Mouse (Mus musculus) hindbrain, postnatal 0 days (tissue): ENCODE measurements around the gene Ly6g6d. TPM values are rescaled to one million over a fixed set of nuclear protein-coding genes. Genes with fewer than 3 reads are reported as not detected.
"Not testable (repeated sequence)": the region's sequence is repeated elsewhere in the genome, so short reads cannot be mapped to it uniquely, and the experiment has no call there.

ENCODE experiments used
- ATAC-seq: fragments of 200-750 bp; cut with Nextera tagmentation; 2 replicates; pipeline ENCODE4 v1.8.0; 2017; ENCODE audit warnings: mild to moderate bottlenecking, moderate TSS enrichment, moderate library complexity
- DNase-seq: peaks from one replicate; pipeline ENCODE4 v3.0.0-alpha.2; 2015; ENCODE audit warnings: low spot score
- H3K27ac ChIP-seq: fragments of 300-500 bp; sonication (generic); 2 replicates; pipeline ENCODE4 v1.5.1; 2014; ENCODE audit warnings: mild to moderate bottlenecking
- H3K27me3 ChIP-seq: fragments of 300-500 bp; sonication (generic); 2 replicates; pipeline ENCODE4 v1.6.1; 2014; ENCODE audit warnings: low read length, mixed read lengths; ENCODE audit not compliant: insufficient read depth
- H3K36me3 ChIP-seq: fragments of 300-500 bp; sonication (generic); 2 replicates; pipeline ENCODE4 v1.6.1; 2014; ENCODE audit warnings: low read length, mixed read lengths; ENCODE audit not compliant: insufficient read depth
- H3K4me1 ChIP-seq: fragments of 300-500 bp; sonication (generic); 2 replicates; pipeline ENCODE4 v1.6.1; 2014; ENCODE audit warnings: antibody characterized with exemption, low read length, mixed read lengths; ENCODE audit not compliant: insufficient read depth
- H3K4me2 ChIP-seq: fragments of 300-500 bp; sonication (generic); 2 replicates; pipeline ENCODE4 v1.6.1; 2014; ENCODE audit warnings: low read depth, mild to moderate bottlenecking, low read length, moderate library complexity, mixed read lengths
- H3K4me3 ChIP-seq: fragments of 300-500 bp; sonication (generic); 2 replicates; pipeline ENCODE4 v1.5.1; 2014; ENCODE audit warnings: low read length
- H3K9ac ChIP-seq: fragments of 300-500 bp; sonication (generic); replicated peaks from 2 replicates; pipeline ENCODE4 v1.6.1; 2014; ENCODE audit warnings: mild to moderate bottlenecking, low read length, moderate library complexity, mixed read lengths
- H3K9me3 ChIP-seq: fragments of 300-500 bp; sonication (generic); 2 replicates; pipeline ENCODE4 v1.6.1; 2016; ENCODE audit warnings: low read length, mixed read lengths
- CTCF ChIP-seq: IDR thresholded peaks from 2 replicates; pipeline ENCODE4 v1.5.1; 2016; ENCODE audit warnings: antibody characterized with exemption, control low read depth, low read depth
- WGBS: fragments of 180-500 bp; shearing (Covaris S2); extraction: QIAGEN DNeasy Blood & Tissue Kit; methylation state at CpG from one replicate; pipeline ENCODE4 v1.1.7; 2014; 5-methylcytosine and 5-hydroxymethylcytosine counted together
- polyA plus RNA-seq: library from polyadenylated mRNA; unstranded; fragments of >200 nt; fragmentation: Nextera tagmentation; extraction: Ambion mirVana; gene quantifications from 2 replicates; pipeline ENCODE4 v1.2.1, GENCODE M21; 2015
- total RNA-seq: library from RNA; depleted of rRNA; stranded (reverse); fragments of >200 nt; gene quantifications from 2 replicates; pipeline ENCODE4 v1.2.3, GENCODE M21; 2014; rRNA removed

Gene Ly6g6d
- total RNA-seq: 0.78 TPM in 1 of 2 replicates, not detected in the other
- polyA plus RNA-seq: 1.3 and 1.9 TPM in 2 replicates

GRCm38 (mm10) chr17:35077786-35078233, at the start of gene Ly6g6d:
Gene Ly6g6d (minus strand): TSS chr17:35078065.
- Histone ChIP-seq H3K4me2 (peak within 1 kb of the TSS; percentile 49), H3K27ac (no peak within 1 kb of the TSS), H3K27me3 (no peaks in the 10 kb centered on the region), H3K4me3 (peak within 1 kb of the TSS; percentile 20), H3K9me3 (no peaks in the 10 kb centered on the region), H3K9ac (no peak within 1 kb of the TSS; the same call in 1 of the 2 replicates), H3K4me1 (no peaks in the 10 kb centered on the region), H3K36me3 (no peaks in the 10 kb centered on the region)
- ATAC-seq (peak; percentile 71; the same call in 1 of the 2 replicates), DNase-seq (peak; percentile 46)
- 11% methylated on average over 14 of the region's 14 CpGs for WGBS
- TF ChIP-seq CTCF: peak; percentile 68

GRCm38 (mm10) chr17:35127017-35127416, 49.2 kb upstream of the Ly6g6d start:
- Histone ChIP-seq H3K4me3 (peak overlapping the region; percentile 54), H3K9ac (peak overlapping the region; percentile 68), H3K4me1 (peaks cover 8% of the 10 kb centered on the region; the same call in 1 of the 2 replicates), H3K4me2 (peak overlapping the region; percentile 75), H3K36me3 (peaks cover 5% of the 10 kb centered on the region; the same call in 1 of the 2 replicates), H3K27ac (peak overlapping the region; percentile 83), H3K9me3 (no peaks in the 10 kb centered on the region), H3K27me3 (no peaks in the 10 kb centered on the region)
- ATAC-seq (no peak), DNase-seq (no peak)
- TF ChIP-seq CTCF: no peak
- WGBS: 74% methylated on average over 13 of the region's 13 CpGs

GRCm38 (mm10) chr17:35126206-35126611, 48.3 kb upstream of the Ly6g6d start, which contains the start of gene D17H6S53E:
Gene D17H6S53E (plus strand): TSS chr17:35126373.
- ATAC-seq (peak; percentile 52), DNase-seq (peak; percentile 83)
- Histone ChIP-seq H3K4me3 (peak within 1 kb of the TSS; percentile 54), H3K27me3 (no peaks in the 10 kb centered on the region), H3K9me3 (no peaks in the 10 kb centered on the region), H3K4me2 (peak within 1 kb of the TSS; percentile 75), H3K36me3 (peaks cover 5% of the 10 kb centered on the region; the same call in 1 of the 2 replicates), H3K9ac (peak within 1 kb of the TSS; percentile 68), H3K27ac (peak within 1 kb of the TSS; percentile 83), H3K4me1 (peaks cover 8% of the 10 kb centered on the region; the same call in 1 of the 2 replicates)
- TF ChIP-seq CTCF: no peak
- 0% methylated on average over 36 of the region's 36 CpGs for WGBS

GRCm38 (mm10) chr17:35125578-35125977, 47.7 kb upstream of the Ly6g6d start:
- Histone ChIP-seq H3K9ac (peak overlapping the region; percentile 68), H3K4me2 (peak overlapping the region; percentile 75), H3K4me1 (peaks cover 8% of the 10 kb centered on the region), H3K27ac (peak overlapping the region; percentile 83; the same call in 1 of the 2 replicates), H3K9me3 (no peaks in the 10 kb centered on the region), H3K4me3 (peak overlapping the region; percentile 54), H3K27me3 (no peaks in the 10 kb centered on the region), H3K36me3 (peaks cover 5% of the 10 kb centered on the region; the same call in 1 of the 2 replicates)
- ATAC-seq (no peak), DNase-seq (no peak)
- TF ChIP-seq CTCF: no peak
- 30% methylated on average over 6 of the region's 6 CpGs for WGBS

GRCm38 (mm10) chr17:35125081-35125480, 47.2 kb upstream of the Ly6g6d start:
- Histone ChIP-seq H3K9ac (no peak overlapping the region), H3K4me3 (no peak overlapping the region), H3K27ac (no peak overlapping the region), H3K9me3 (no peaks in the 10 kb centered on the region), H3K36me3 (peaks cover 5% of the 10 kb centered on the region; the same call in 1 of the 2 replicates), H3K27me3 (no peaks in the 10 kb centered on the region), H3K4me2 (peak overlapping the region; percentile 75), H3K4me1 (peaks cover 13% of the 10 kb centered on the region)
- no peak for TF ChIP-seq CTCF
- ATAC-seq (no peak), DNase-seq (no peak)
- WGBS: 100% methylated on average over 1 of the region's 1 CpGs

GRCm38 (mm10) chr17:35124261-35124896, 46.5 kb upstream of the Ly6g6d start:
- not testable (repeated sequence) for H3K27ac ChIP-seq, DNase-seq, H3K9ac ChIP-seq, H3K9me3 ChIP-seq, H3K4me2 ChIP-seq, H3K4me3 ChIP-seq, ATAC-seq, H3K36me3 ChIP-seq, H3K27me3 ChIP-seq
- 97% methylated on average over 12 of the region's 12 CpGs for WGBS
- H3K4me1 ChIP-seq: peaks cover 14% of the 10 kb centered on the region

- not testable (repeated sequence) for H3K4me2 ChIP-seq, H3K9me3 ChIP-seq, ATAC-seq, H3K9ac ChIP-seq, H3K4me3 ChIP-seq, H3K27ac ChIP-seq, H3K27me3 ChIP-seq, DNase-seq
- WGBS: 91% methylated on average over 9 of the region's 9 CpGs
- Histone ChIP-seq H3K4me1 (peaks cover 14% of the 10 kb centered on the region), H3K36me3 (peaks cover 12% of the 10 kb centered on the region)
Measured at GRCm38 (mm10) chr17:35123287-35123686, 45.4 kb upstream of the Ly6g6d start.
